Mouse (Mus musculus) layer of hippocampus, adult 18-20 months (tissue): ENCODE measurements around the gene Ephb4. TPM values are rescaled to one million over a fixed set of nuclear protein-coding genes. Genes with fewer than 3 reads are reported as not detected.

Experiments
- DNase-seq, 2 experiments: peaks; one replicate each; pipeline ENCODE4 v3.0.0; 2022; ENCODE audit warnings: low spot score in 2 of 2
- long read RNA-seq: library from polyadenylated mRNA; stranded (forward); transcript quantifications from one replicate; pipeline ENCODE4 v2.0.0, GENCODE M21; 2021
- total RNA-seq, 2 experiments: library from RNA; stranded (reverse); gene quantifications; 2 replicates each; pipeline ENCODE4 v1.2.3; 2021

Gene Ephb4
- total RNA-seq = 1 to 10 TPM; 4.5 to 4.7 TPM
- long read RNA-seq, full-length matches to known transcripts = 3 of 4 reads
- long read RNA-seq, partial matches to known transcripts = 1 of 4 reads
- long read RNA-seq, other reads (novel, unspliced or antisense) = 0 of 4 reads

- DNase-seq = peak; percentile 22 to 48
Observed at GRCm38 (mm10) chr5:137349384-137350204, at the start of gene Ephb4. Gene Ephb4, plus strand, starts transcription at chr5:137350109.

GRCm38 (mm10) chr5:137301253-137301652 lies 48.7 kb upstream of the Ephb4 start:
- DNase-seq = no peak

- no peak for DNase-seq
Observed at GRCm38 (mm10) chr5:137303609-137304008, 46.3 kb upstream of the Ephb4 start.

- DNase-seq = no peak
Observed at GRCm38 (mm10) chr5:137304165-137304564, 45.7 kb upstream of the Ephb4 start.

- DNase-seq = no peak
Observed at GRCm38 (mm10) chr5:137304816-137305215, 45.1 kb upstream of the Ephb4 start.

GRCm38 (mm10) chr5:137305822-137306221 lies 44.1 kb upstream of the Ephb4 start:
- DNase-seq = no peak

- no peak for DNase-seq
Observed at GRCm38 (mm10) chr5:137306439-137307005, 43.4 kb upstream of the Ephb4 start.

GRCm38 (mm10) chr5:137307071-137307912 lies 42.6 kb upstream of the Ephb4 start, which contains the start of gene Srrt:
Gene Srrt, minus strand, starts transcription at chr5:137307674.
- peak; percentile 92 to 94 for DNase-seq

GRCm38 (mm10) chr5:137308356-137308755 lies 41.6 kb upstream of the Ephb4 start:
- no peak for DNase-seq

GRCm38 (mm10) chr5:137313466-137314192 lies 36.3 kb upstream of the Ephb4 start:
- no peak for DNase-seq

- DNase-seq = peak in 1 of 2 experiments; percentile 54
Observed at GRCm38 (mm10) chr5:137314193-137315083, 35.5 kb upstream of the Ephb4 start, which contains the start of gene Trip6. Gene Trip6, minus strand, starts transcription at chr5:137314404.

- DNase-seq = no peak
Observed at GRCm38 (mm10) chr5:137315084-137315903, 34.6 kb upstream of the Ephb4 start.

- no peak for DNase-seq
Observed at GRCm38 (mm10) chr5:137317361-137317760, 32.5 kb upstream of the Ephb4 start.

- no peak for DNase-seq
Observed at GRCm38 (mm10) chr5:137318570-137318969, 31.3 kb upstream of the Ephb4 start.

GRCm38 (mm10) chr5:137320996-137321395 lies 28.9 kb upstream of the Ephb4 start:
- no peak for DNase-seq

GRCm38 (mm10) chr5:137330910-137331309 lies 19.0 kb upstream of the Ephb4 start:
- no peak for DNase-seq

GRCm38 (mm10) chr5:137332857-137333511 lies 16.9 kb upstream of the Ephb4 start:
- no peak for DNase-seq

- peak; percentile 87 to 95 for DNase-seq
Observed at GRCm38 (mm10) chr5:137333512-137334174, 16.3 kb upstream of the Ephb4 start, which contains the start of gene Slc12a9. Gene Slc12a9, minus strand, starts transcription at chr5:137333597.
